ENCODE assay signal across 23 mouse cellular contexts in the genomic region with DNA sequence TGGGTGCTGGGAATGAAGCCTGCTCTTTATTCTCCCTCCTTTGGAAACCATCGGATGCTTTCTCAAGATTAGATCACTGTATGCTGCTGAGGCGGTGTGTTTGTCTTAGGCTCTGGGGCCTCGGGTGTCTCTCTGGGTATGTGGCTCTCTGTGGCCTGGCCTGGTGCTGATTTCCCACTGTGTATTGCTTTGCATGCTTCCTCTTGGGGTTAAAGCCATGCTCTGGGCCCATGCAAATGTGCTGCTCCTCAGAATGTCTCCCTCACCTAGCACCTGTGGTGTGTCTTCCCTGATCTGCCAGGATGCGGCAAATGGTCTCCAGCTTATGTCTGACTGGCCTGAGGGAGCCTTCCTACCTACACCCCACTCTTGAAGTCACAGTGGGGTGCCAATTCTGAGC. TPM values are rescaled to one million over a fixed set of nuclear protein-coding genes. Genes with fewer than 3 reads are reported as not detected.
DNase-seq lines count a peak whose midpoint lies in the region; ATAC-seq and TF ChIP-seq lines count a peak whose summit lies in the region.
"Had no signal": no experiment of that assay in that cellular context is flagged by ENCODE, and none has a peak within 500 bp of the region (broad histone marks: within the 10 kb centered on the region; RNA-seq: fewer than 3 reads in every experiment).

No protein-coding gene starts in this region.

- no peaks in the 10 kb centered on the region for H3K27me3 ChIP-seq in forebrain, embryonic 11.5 days (ENCODE audit: control insufficient read depth, insufficient read depth, low read length)
- H3K27me3 ChIP-seq in forebrain, embryonic 10.5 days (ENCODE audit: poor library complexity, severe bottlenecking), result no peaks in the 10 kb centered on the region
- no peaks in the 10 kb centered on the region for H3K27me3 ChIP-seq in heart, postnatal 0 days (ENCODE audit: control insufficient read depth, insufficient read depth, low read length)
- H3K27me3 ChIP-seq: embryonic facial prominence, embryonic 13.5 days; forebrain, embryonic 15.5 days; heart, embryonic 13.5 days; hindbrain, embryonic 12.5 days had no signal

- 89% methylated on average over 4 of the region's 4 CpGs for WGBS in forebrain, embryonic 11.5 days
- WGBS in forebrain, embryonic 10.5 days, result 91% methylated on average over 4 of the region's 4 CpGs
- WGBS in heart, postnatal 0 days, result 79% methylated on average over 4 of the region's 4 CpGs

- H3K27ac ChIP-seq in forebrain, embryonic 11.5 days (ENCODE audit: low read depth, low read length), result no peak overlapping the region
- H3K27ac ChIP-seq in forebrain, embryonic 10.5 days, result no peak overlapping the region
- 0 out of 2 replicates have a peak overlapping the region, but pooled peaks have one; percentile 32 for H3K27ac ChIP-seq in heart, postnatal 0 days (ENCODE audit: low read depth)
- H3K27ac ChIP-seq in brown adipose tissue, adult 24 weeks (replicated peaks; ENCODE audit: low read depth, low read length), result peak overlapping the region; percentile 66
- H3K27ac ChIP-seq: embryonic facial prominence, embryonic 13.5 days; forebrain, embryonic 15.5 days; heart, embryonic 13.5 days; hindbrain, embryonic 12.5 days; hindbrain, postnatal 0 days had no signal

- DNase-seq in forebrain, embryonic 11.5 days (ENCODE audit: low spot score), result peak; percentile 38
- DNase-seq in forebrain, embryonic 10.5 days (ENCODE audit: extremely low spot score, low spot score), result no peak
- DNase-seq in heart, postnatal 0 days (ENCODE audit: low spot score), result no peak
- no peak for DNase-seq in heart, postnatal 4 days
- no peak for DNase-seq in adrenal gland, postnatal 4 days (ENCODE audit: low spot score in 2 of 2)
- no peak for DNase-seq in kidney, adult 18-20 months
- DNase-seq: adrenal gland, adult 8-10 months; adrenal gland, postnatal 36 days; B cell, adult 2 months; cerebellum, adult 11-12 months; cerebellum, adult 9-10 months; cerebellum, postnatal 25 days; gastrocnemius, postnatal 10 days; heart, postnatal 14 days; kidney, adult 11 months had no signal

- TF ChIP-seq CTCF in heart, postnatal 0 days (IDR thresholded peaks at IDR 0.05; ENCODE audit: low read depth), result no peak

- no peak overlapping the region for H3K4me2 ChIP-seq in forebrain, embryonic 11.5 days (ENCODE audit: low read depth, low read length, severe bottlenecking)
- no peak overlapping the region for H3K4me2 ChIP-seq in heart, postnatal 0 days (ENCODE audit: low read depth, low read length)
- H3K4me2 ChIP-seq: embryonic facial prominence, embryonic 13.5 days; forebrain, embryonic 15.5 days; heart, embryonic 13.5 days; hindbrain, embryonic 12.5 days had no signal

- TF ChIP-seq EP300 in heart, postnatal 0 days (IDR thresholded peaks at IDR 0.05; ENCODE audit: low read depth), result no peak

- no peak overlapping the region for H3K4me3 ChIP-seq in forebrain, embryonic 11.5 days (ENCODE audit: low read depth, low read length)
- no peak overlapping the region for H3K4me3 ChIP-seq in forebrain, embryonic 10.5 days
- H3K4me3 ChIP-seq in heart, postnatal 0 days (ENCODE audit: low read depth, low read length), result no peak overlapping the region
- no peak overlapping the region for H3K4me3 ChIP-seq in brown adipose tissue, adult 24 weeks (ENCODE audit: insufficient read depth, low read depth, low read length)
- H3K4me3 ChIP-seq: embryonic facial prominence, embryonic 13.5 days; forebrain, embryonic 15.5 days; heart, embryonic 13.5 days; hindbrain, embryonic 12.5 days had no signal

- no peaks in the 10 kb centered on the region for H3K4me1 ChIP-seq in forebrain, embryonic 11.5 days (replicated peaks; ENCODE audit: control insufficient read depth, insufficient read depth, low read length)
- peaks cover 8% of the 10 kb centered on the region; the same call in 1 of the 2 replicates for H3K4me1 ChIP-seq in forebrain, embryonic 10.5 days
- no peaks in the 10 kb centered on the region; the same call in 1 of the 2 replicates for H3K4me1 ChIP-seq in heart, postnatal 0 days (ENCODE audit: control insufficient read depth, insufficient read depth)
- H3K4me1 ChIP-seq in brown adipose tissue, adult 24 weeks (ENCODE audit: control insufficient read depth, insufficient read depth, insufficient read length, low read length), result peaks cover 27% of the 10 kb centered on the region
- H3K4me1 ChIP-seq: forebrain, embryonic 15.5 days; hindbrain, embryonic 12.5 days had no signal

- no peak for ATAC-seq in forebrain, embryonic 11.5 days (replicated peaks; ENCODE audit: low FRiP score)
- no peak for ATAC-seq in heart, postnatal 0 days (ENCODE audit: insufficient read depth, low read depth)
- ATAC-seq: CD4-positive, CD25-positive, alpha-beta regulatory T cell, adult 4 months; forebrain, embryonic 15.5 days; hindbrain, postnatal 0 days had no signal

- H3K9me3 ChIP-seq in forebrain, embryonic 11.5 days (ENCODE audit: control insufficient read depth, low read length), result no peaks in the 10 kb centered on the region
- H3K9me3 ChIP-seq in forebrain, embryonic 10.5 days, result no peaks in the 10 kb centered on the region
- no peaks in the 10 kb centered on the region for H3K9me3 ChIP-seq in heart, postnatal 0 days (replicated peaks; ENCODE audit: control insufficient read depth, low read length)
- H3K9me3 ChIP-seq: embryonic facial prominence, embryonic 13.5 days; forebrain, embryonic 15.5 days; G1E; heart, embryonic 13.5 days; hindbrain, embryonic 12.5 days had no signal

- H3K9ac ChIP-seq in forebrain, embryonic 11.5 days (ENCODE audit: low read length), result no peak overlapping the region
- H3K9ac ChIP-seq in heart, postnatal 0 days (replicated peaks; ENCODE audit: low read depth, low read length), result no peak overlapping the region
- H3K9ac ChIP-seq: embryonic facial prominence, embryonic 13.5 days; forebrain, embryonic 15.5 days; hindbrain, embryonic 12.5 days had no signal

- no peaks in the 10 kb centered on the region for H3K36me3 ChIP-seq in forebrain, embryonic 11.5 days (ENCODE audit: control insufficient read depth, insufficient read depth, low read length)
- H3K36me3 ChIP-seq in forebrain, embryonic 10.5 days (replicated peaks), result no peaks in the 10 kb centered on the region
- peaks cover 3% of the 10 kb centered on the region; the same call in 1 of the 2 replicates for H3K36me3 ChIP-seq in heart, postnatal 0 days (replicated peaks; ENCODE audit: control insufficient read depth, insufficient read depth, low read length)
- H3K36me3 ChIP-seq: embryonic facial prominence, embryonic 13.5 days; forebrain, embryonic 15.5 days; G1E; hindbrain, embryonic 12.5 days had no signal

RNA-seq across cellular contexts. Expression of a gene that starts 41.8 kb away (rescaled TPM):
- 3.4 and 4.4 TPM in 2 replicates for polyA plus RNA-seq in forebrain, embryonic 11.5 days (2014; fragmentation: Nextera tagmentation; extraction: Ambion mirVana)
- 3.9 and 4.6 TPM in 2 replicates for polyA plus RNA-seq in forebrain, embryonic 10.5 days (2016; fragmentation: Nextera tagmentation; extraction: Ambion mirVana)
- 20.2 and 21.9 TPM in 2 replicates for total RNA-seq in heart, postnatal 0 days (2014; rRNA removed; ENCODE audit: low replicate concordance)
- 14.1 and 15.0 TPM in 2 replicates for polyA plus RNA-seq in heart, postnatal 0 days (2015; fragmentation: Nextera tagmentation; extraction: Ambion mirVana)
- 100 to 1,000 TPM in 1 of 2 experiments, 10 to 100 TPM in 1; 96.4 to 109 TPM for total RNA-seq in heart, postnatal 4 days (2021)
- 13.8 and 22.9 TPM in 2 replicates for polyA plus RNA-seq in brown adipose tissue, adult 24 weeks (2012; ENCODE audit: insufficient read depth, insufficient read length, missing spikeins)
- total RNA-seq in adrenal gland, postnatal 4 days (2021), result 10 to 100 TPM; 66.5 to 66.9 TPM
- polyA plus RNA-seq: CD4-positive, CD25-positive, alpha-beta regulatory T cell, adult 4 months; G1E had no signal

Comparison
In these comparisons a context has a peak if more than half of its experiments do, and no peak if none do; other contexts are left out.
1. H3K27ac ChIP-seq: peak in heart, postnatal 0 days (single experiment) and brown adipose tissue, adult 24 weeks (single experiment); none in forebrain, embryonic 11.5 days (single experiment) and forebrain, embryonic 10.5 days (single experiment).